Mouse (Mus musculus): ENCODE data around the gene Rdh5. TPM values are rescaled to one million over a fixed set of nuclear protein-coding genes. Genes with fewer than 3 reads are reported as not detected.

Gene Rdh5
- polyA plus RNA-seq, 1 experiment from 2014 or later = 11.3 TPM

DNA sequence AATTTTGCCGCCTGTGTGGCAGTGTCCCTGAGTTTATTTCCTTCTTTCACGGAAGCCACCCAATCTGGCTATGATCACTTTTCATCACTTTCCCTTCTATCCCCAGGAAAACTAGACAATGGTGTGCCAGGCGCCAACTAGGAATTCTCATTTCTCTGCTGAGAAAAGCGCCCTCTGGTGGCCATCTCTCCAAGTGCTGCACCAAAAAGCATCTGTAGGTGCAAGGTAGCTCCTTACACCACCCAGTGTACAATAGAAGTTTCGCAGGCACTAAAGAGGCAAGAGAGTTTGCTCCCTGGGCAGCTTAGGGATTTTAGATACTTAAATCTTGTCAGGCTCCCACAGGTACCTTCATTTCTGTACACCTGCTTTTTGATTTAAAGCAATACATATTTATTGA is 9.5 kb downstream of the Rdh5 start:
- Histone ChIP-seq H3K4me2 (no peak overlapping the region), H3K9ac (ENCODE audit: low read length) (no peak overlapping the region), H3K9me3 (ENCODE audit: control insufficient read depth, low read length) (no peaks in the 10 kb centered on the region), H3K4me3 (ENCODE audit: low read depth, low read length) (no peak overlapping the region), H3K27me3 (ENCODE audit: control insufficient read depth, insufficient read depth, low read length) (0 out of 2 replicates have a peak, but pooled peaks cover 2% of the 10 kb centered on the region), H3K4me1 (ENCODE audit: control insufficient read depth, insufficient read depth, low read length) (peaks cover 6% of the 10 kb centered on the region), H3K27ac (ENCODE audit: low read depth, low read length) (no peak overlapping the region), H3K36me3 (ENCODE audit: control insufficient read depth, insufficient read depth, low read length) (no peaks in the 10 kb centered on the region)
- 9% methylated on average over 5 of the region's 5 CpGs for WGBS
- DNase-seq (ENCODE audit: low spot score, missing footprints) (peak; percentile 100), ATAC-seq (ENCODE audit: low FRiP score) (peak; percentile 28)

DNA sequence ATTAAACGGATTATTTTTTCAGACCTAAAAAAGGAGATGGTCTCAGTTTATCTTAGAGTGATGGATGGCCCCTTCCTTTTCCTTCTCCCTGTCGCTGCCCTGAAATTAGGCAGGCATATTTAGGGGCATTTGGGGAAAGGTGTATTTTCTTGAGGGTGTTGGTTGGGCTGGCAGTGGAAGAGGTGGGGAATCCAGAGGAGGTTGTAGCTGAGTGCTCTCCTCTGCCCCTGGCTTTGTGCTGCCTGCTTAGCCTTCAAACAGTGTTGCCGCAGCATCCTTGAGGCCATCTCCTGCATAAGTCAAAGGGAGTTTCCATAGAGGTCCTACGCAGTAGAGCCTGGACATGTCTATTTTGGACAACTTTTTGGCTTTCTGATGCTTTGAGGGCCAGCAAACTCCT is 9.9 kb downstream of the Rdh5 start:
- Histone ChIP-seq H3K4me3 (ENCODE audit: low read depth, low read length) (no peak overlapping the region), H3K36me3 (ENCODE audit: control insufficient read depth, insufficient read depth, low read length) (no peaks in the 10 kb centered on the region), H3K27me3 (ENCODE audit: control insufficient read depth, insufficient read depth, low read length) (0 out of 2 replicates have a peak, but pooled peaks cover 5% of the 10 kb centered on the region), H3K9ac (ENCODE audit: low read length) (no peak overlapping the region), H3K9me3 (ENCODE audit: control insufficient read depth, low read length) (no peaks in the 10 kb centered on the region), H3K4me1 (ENCODE audit: control insufficient read depth, insufficient read depth, low read length) (peaks cover 6% of the 10 kb centered on the region), H3K4me2 (no peak overlapping the region), H3K27ac (ENCODE audit: low read depth, low read length) (no peak overlapping the region)
- DNase-seq (ENCODE audit: low spot score, missing footprints) (no peak), ATAC-seq (ENCODE audit: low FRiP score) (no peak)
- WGBS = 85% methylated on average over 4 of the region's 4 CpGs

DNA sequence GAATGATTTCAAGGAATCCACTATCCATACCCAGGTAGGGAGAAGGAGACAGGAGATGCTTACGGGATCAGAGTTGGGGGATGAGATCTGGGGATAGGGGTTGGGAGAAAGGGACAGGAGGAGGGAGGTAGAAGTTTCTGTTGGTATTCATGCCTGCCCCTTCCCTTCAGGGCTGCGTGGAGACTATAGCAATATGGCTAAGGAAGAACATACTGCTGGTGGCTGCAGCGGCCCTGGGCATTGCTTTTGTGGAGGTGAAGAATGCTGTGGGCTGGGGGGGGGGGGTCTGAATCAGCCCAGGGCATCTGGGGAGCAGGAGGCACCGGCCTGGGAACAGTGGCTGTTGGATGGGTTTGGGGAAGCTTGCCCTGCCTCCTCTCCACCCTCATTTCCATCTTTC is 10.4 kb downstream of the Rdh5 start:
- Histone ChIP-seq H3K9me3 (ENCODE audit: control insufficient read depth, low read length) (no peaks in the 10 kb centered on the region), H3K36me3 (ENCODE audit: control insufficient read depth, insufficient read depth, low read length) (no peaks in the 10 kb centered on the region), H3K27ac (ENCODE audit: low read depth, low read length) (no peak overlapping the region), H3K4me1 (ENCODE audit: control insufficient read depth, insufficient read depth, low read length) (peaks cover 6% of the 10 kb centered on the region), H3K4me3 (ENCODE audit: low read depth, low read length) (no peak overlapping the region), H3K27me3 (ENCODE audit: control insufficient read depth, insufficient read depth, low read length) (0 out of 2 replicates have a peak, but pooled peaks cover 5% of the 10 kb centered on the region), H3K9ac (ENCODE audit: low read length) (no peak overlapping the region), H3K4me2 (no peak overlapping the region)
- ATAC-seq (ENCODE audit: low FRiP score) = no peak
- DNase-seq (ENCODE audit: low spot score, missing footprints) = no peak
- WGBS = 88% methylated on average over 4 of the region's 4 CpGs

- whole genome bisulfite sequencing = 92% methylated on average over 6 of the region's 6 CpGs
- Histone ChIP-seq H3K9me3 (ENCODE audit: control insufficient read depth, low read length) (no peaks in the 10 kb centered on the region), H3K27me3 (ENCODE audit: control insufficient read depth, insufficient read depth, low read length) (0 out of 2 replicates have a peak, but pooled peaks cover 5% of the 10 kb centered on the region), H3K9ac (ENCODE audit: low read length) (no peak overlapping the region), H3K4me1 (ENCODE audit: control insufficient read depth, insufficient read depth, low read length) (peaks cover 6% of the 10 kb centered on the region), H3K4me2 (no peak overlapping the region), H3K4me3 (ENCODE audit: low read depth, low read length) (no peak overlapping the region), H3K27ac (ENCODE audit: low read depth, low read length) (no peak overlapping the region), H3K36me3 (ENCODE audit: control insufficient read depth, insufficient read depth, low read length) (no peaks in the 10 kb centered on the region)
- DNase-seq (ENCODE audit: low spot score, missing footprints) (no peak), ATAC-seq (ENCODE audit: low FRiP score) (no peak)
Measured at GRCm38 (mm10) chr10:128911430-128911829, 11.3 kb downstream of the Rdh5 start.

DNA sequence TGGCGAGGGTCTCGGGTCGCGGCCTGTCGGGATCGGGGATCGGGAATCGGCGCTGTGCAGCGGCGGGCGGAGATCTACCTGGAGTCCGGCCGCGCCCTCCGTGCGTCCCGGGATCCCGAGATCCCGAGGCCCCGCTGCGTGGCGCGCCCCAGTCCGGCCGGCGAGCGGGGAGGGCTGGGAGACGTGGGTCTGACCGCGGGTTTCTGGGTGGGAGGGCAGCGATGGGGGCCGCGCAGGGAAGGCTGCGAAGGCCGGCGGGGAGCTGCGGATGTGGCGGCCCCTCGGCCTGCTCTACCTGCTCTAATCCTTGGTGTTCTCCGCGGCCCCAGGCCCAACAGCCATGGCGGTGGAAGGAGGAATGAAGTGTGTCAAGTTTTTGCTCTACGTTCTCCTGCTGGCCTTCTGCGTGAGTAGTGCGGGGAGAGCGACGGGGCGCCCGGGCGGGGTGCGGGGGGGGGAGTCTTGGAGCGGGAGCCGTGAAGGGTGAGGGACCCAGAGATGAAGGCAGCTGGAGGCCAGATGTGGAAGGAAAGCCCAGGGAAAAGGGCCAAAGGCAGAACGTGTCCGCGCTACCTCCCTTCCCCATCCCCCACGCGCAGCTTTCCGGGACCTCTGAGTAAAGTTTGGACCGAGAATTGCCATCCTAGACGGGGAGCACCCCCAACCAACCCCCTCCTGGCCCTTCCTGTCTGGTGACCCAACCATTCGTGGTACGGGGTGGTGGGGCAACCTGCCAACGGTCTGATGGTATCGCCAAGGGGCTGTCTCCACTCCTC is 12.4 kb downstream of the Rdh5 start:
- 4% methylated on average over 58 of the region's 66 CpGs for WGBS
- Histone ChIP-seq H3K9ac (ENCODE audit: low read length) (peak overlapping the region; percentile 85), H3K4me1 (ENCODE audit: control insufficient read depth, insufficient read depth, low read length) (peaks cover 6% of the 10 kb centered on the region), H3K27ac (ENCODE audit: low read depth, low read length) (no peak overlapping the region), H3K36me3 (ENCODE audit: control insufficient read depth, insufficient read depth, low read length) (no peaks in the 10 kb centered on the region), H3K27me3 (ENCODE audit: control insufficient read depth, insufficient read depth, low read length) (0 out of 2 replicates have a peak, but pooled peaks cover 5% of the 10 kb centered on the region), H3K4me3 (ENCODE audit: low read depth, low read length) (peak overlapping the region; percentile 75), H3K9me3 (ENCODE audit: control insufficient read depth, low read length) (no peaks in the 10 kb centered on the region), H3K4me2 (peak overlapping the region; percentile 78)
- peak; percentile 92 for DNase-seq (ENCODE audit: low spot score, missing footprints)
- ATAC-seq (ENCODE audit: low FRiP score) = peak; percentile 52

DNA sequence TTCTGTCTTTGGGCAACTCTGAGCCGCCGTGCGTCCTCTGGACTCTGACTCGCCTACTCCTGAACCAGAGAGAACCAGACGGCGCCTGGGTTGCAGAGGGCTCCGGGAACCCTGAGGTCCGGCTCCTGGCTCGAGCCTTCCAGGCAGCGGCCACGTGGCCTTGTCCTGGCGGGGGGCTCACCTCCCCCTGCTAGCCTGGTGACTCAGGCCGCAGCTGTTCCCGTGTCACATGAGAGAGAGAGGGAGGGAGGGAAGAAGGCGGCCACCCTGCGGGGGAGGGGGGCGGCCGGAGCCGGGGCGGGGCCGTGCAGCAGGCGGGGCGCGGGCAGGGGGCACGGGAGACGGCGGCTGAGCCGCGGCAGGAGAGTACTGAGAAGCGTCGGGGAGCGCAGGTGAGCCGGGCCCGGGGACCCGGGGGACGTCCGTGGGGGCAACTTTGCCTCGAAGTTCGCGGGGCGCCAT is 13.1 kb downstream of the Rdh5 start:
- Histone ChIP-seq H3K4me3 (ENCODE audit: low read depth, low read length) (peak overlapping the region; percentile 75), H3K27ac (ENCODE audit: low read depth, low read length) (no peak overlapping the region)
- 0% methylated on average over 34 of the region's 41 CpGs for WGBS

GRCm38 (mm10) chr10:128908778-128909448 is 13.8 kb downstream of the Rdh5 start:
- Histone ChIP-seq H3K4me1 (ENCODE audit: control insufficient read depth, insufficient read depth, low read length) (peaks cover 6% of the 10 kb centered on the region), H3K36me3 (ENCODE audit: control insufficient read depth, insufficient read depth, low read length) (no peaks in the 10 kb centered on the region), H3K27ac (ENCODE audit: low read depth, low read length) (no peak overlapping the region), H3K4me2 (peak overlapping the region; percentile 78), H3K9me3 (ENCODE audit: control insufficient read depth, low read length) (no peaks in the 10 kb centered on the region), H3K4me3 (ENCODE audit: low read depth, low read length) (peak overlapping the region; percentile 75), H3K9ac (ENCODE audit: low read length) (peak overlapping the region; percentile 85), H3K27me3 (ENCODE audit: control insufficient read depth, insufficient read depth, low read length) (0 out of 2 replicates have a peak, but pooled peaks cover 5% of the 10 kb centered on the region)
- 56% methylated on average over 13 of the region's 13 CpGs for WGBS
- DNase-seq (ENCODE audit: low spot score, missing footprints) (peak; percentile 94), ATAC-seq (ENCODE audit: low FRiP score) (peak; percentile 0; the same call in 1 of the 2 replicates)

More for the DNA sequence above, 13.1 kb downstream of the Rdh5 start:
- Histone ChIP-seq H3K9ac (ENCODE audit: low read length) (peak overlapping the region; percentile 85), H3K27me3 (ENCODE audit: control insufficient read depth, insufficient read depth, low read length) (0 out of 2 replicates have a peak, but pooled peaks cover 5% of the 10 kb centered on the region), H3K4me1 (ENCODE audit: control insufficient read depth, insufficient read depth, low read length) (peaks cover 6% of the 10 kb centered on the region), H3K9me3 (ENCODE audit: control insufficient read depth, low read length) (no peaks in the 10 kb centered on the region), H3K36me3 (ENCODE audit: control insufficient read depth, insufficient read depth, low read length) (no peaks in the 10 kb centered on the region), H3K4me2 (peak overlapping the region; percentile 78)
- ATAC-seq (ENCODE audit: low FRiP score) (peak; percentile 86), DNase-seq (ENCODE audit: low spot score, missing footprints) (peak; percentile 97)

DNA sequence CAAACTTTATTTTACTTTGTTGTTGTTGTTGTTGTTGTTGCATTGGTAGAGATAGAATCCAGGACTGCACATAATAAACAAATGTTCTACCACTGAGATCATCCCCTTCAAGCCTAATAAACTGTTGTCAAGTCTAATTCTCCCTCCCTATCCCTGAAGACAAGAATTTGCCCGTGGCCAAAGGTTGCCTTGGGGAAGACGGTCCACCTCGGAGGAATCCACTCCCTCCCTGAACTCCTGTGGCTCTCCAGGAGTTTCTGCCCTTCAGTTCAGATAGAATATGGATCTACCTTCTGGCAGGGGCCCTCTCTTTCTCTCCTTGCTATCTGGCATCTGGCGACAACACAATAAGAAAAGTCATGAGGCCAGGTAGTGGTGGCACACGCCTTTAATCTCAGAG is 17.9 kb downstream of the Rdh5 start:
- H3K9me3 ChIP-seq (ENCODE audit: control insufficient read depth, low read length) = no peaks in the 10 kb centered on the region

More for the DNA sequence above, 17.9 kb downstream of the Rdh5 start:
- no peak overlapping the region for H3K4me3 ChIP-seq (ENCODE audit: low read depth, low read length)
- H3K9ac ChIP-seq (ENCODE audit: low read length) = no peak overlapping the region
- ATAC-seq (ENCODE audit: low FRiP score) = no peak
- 0 out of 2 replicates have a peak, but pooled peaks cover 5% of the 10 kb centered on the region for H3K27me3 ChIP-seq (ENCODE audit: control insufficient read depth, insufficient read depth, low read length)
- H3K36me3 ChIP-seq (ENCODE audit: control insufficient read depth, insufficient read depth, low read length) = no peaks in the 10 kb centered on the region
- no peak for DNase-seq (ENCODE audit: low spot score, missing footprints)
- no peak overlapping the region for H3K27ac ChIP-seq (ENCODE audit: low read depth, low read length)
- 77% methylated on average over 5 of the region's 5 CpGs for WGBS
- no peak overlapping the region for H3K4me2 ChIP-seq
- H3K4me1 ChIP-seq (ENCODE audit: control insufficient read depth, insufficient read depth, low read length) = peaks cover 6% of the 10 kb centered on the region; the same call in 1 of the 2 replicates
